Mouse (Mus musculus) midbrain, embryonic 13.5 days (tissue): ENCODE data around the gene Sh3rf3. TPM values are rescaled to one million over a fixed set of nuclear protein-coding genes. Genes with fewer than 3 reads are reported as not detected.
"Not testable (repeated sequence)": the region's sequence is repeated elsewhere in the genome, so short reads cannot be mapped to it uniquely, and the experiment has no call there.

ENCODE experiments used
- ATAC-seq: fragments of 200-750 bp; cut with Nextera tagmentation; 2 replicates; pipeline ENCODE4 v1.8.0; 2017; ENCODE audit warnings: mild to moderate bottlenecking, moderate TSS enrichment, moderate library complexity
- H3K27ac ChIP-seq: fragments of 300-500 bp; sonication (generic); 2 replicates; pipeline ENCODE4 v1.5.1; 2015; ENCODE audit warnings: inconsistent platforms, mild to moderate bottlenecking, moderate library complexity
- H3K27me3 ChIP-seq: fragments of 300-500 bp; sonication (generic); 2 replicates; pipeline ENCODE4 v1.6.1; 2015; ENCODE audit warnings: mild to moderate bottlenecking, inconsistent platforms
- H3K36me3 ChIP-seq: fragments of 300-500 bp; sonication (generic); 2 replicates; pipeline ENCODE4 v1.6.1; 2015; ENCODE audit warnings: mild to moderate bottlenecking, inconsistent platforms
- H3K4me1 ChIP-seq: fragments of 300-500 bp; sonication (generic); replicated peaks from 2 replicates; pipeline ENCODE4 v1.6.1; 2015; ENCODE audit warnings: inconsistent platforms
- H3K4me2 ChIP-seq: fragments of 300-500 bp; sonication (generic); replicated peaks from 2 replicates; pipeline ENCODE4 v1.6.1; 2015; ENCODE audit warnings: moderate library complexity, mild to moderate bottlenecking, inconsistent platforms
- H3K4me3 ChIP-seq: fragments of 300-500 bp; sonication (generic); replicated peaks from 2 replicates; pipeline ENCODE4 v1.5.1; 2015; ENCODE audit warnings: mild to moderate bottlenecking, inconsistent platforms
- H3K9ac ChIP-seq: fragments of 300-500 bp; sonication (generic); replicated peaks from 2 replicates; pipeline ENCODE4 v1.6.1; 2015; ENCODE audit warnings: mild to moderate bottlenecking, inconsistent platforms
- H3K9me3 ChIP-seq: fragments of 300-500 bp; sonication (generic); 2 replicates; pipeline ENCODE4 v1.6.1; 2016; ENCODE audit warnings: mild to moderate bottlenecking, inconsistent platforms
- WGBS: fragments of 180-500 bp; shearing (Covaris S2); methylation state at CpG from one replicate; pipeline ENCODE4 v1.1.7; 2015; 5-methylcytosine and 5-hydroxymethylcytosine counted together
- polyA plus RNA-seq: library from polyadenylated mRNA; unstranded; fragments of >200 nt; fragmentation: Nextera tagmentation; extraction: Ambion mirVana; gene quantifications from 2 replicates; pipeline ENCODE4 v1.2.1, GENCODE M21; 2015

Sh3rf3 gene
- polyA plus RNA-seq, 1 experiment from 2014 or later = 2.1 TPM

DNA sequence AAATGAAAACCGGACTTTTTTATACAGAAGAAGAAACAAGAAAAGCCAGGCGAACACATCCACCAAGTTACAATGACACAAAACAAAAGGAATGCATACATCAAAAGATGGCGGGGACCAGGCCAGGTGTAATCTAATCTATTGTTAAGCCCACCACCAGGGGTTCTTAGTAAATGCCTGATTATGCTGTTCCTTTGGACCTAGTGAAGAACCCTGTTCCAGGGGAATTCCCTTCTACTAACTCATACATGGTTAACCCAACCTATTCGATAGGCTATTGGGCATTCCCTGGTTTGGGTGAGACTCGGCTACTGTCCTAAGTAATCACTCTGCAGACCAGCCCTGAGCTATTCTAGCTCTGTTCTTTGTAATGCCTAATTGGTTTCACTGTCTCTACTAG is 289.9 kb downstream of the Sh3rf3 start:
- H3K4me1 ChIP-seq, H3K27me3 ChIP-seq, H3K9ac ChIP-seq, ATAC-seq, H3K4me2 ChIP-seq, H3K36me3 ChIP-seq, H3K9me3 ChIP-seq, H3K4me3 ChIP-seq, H3K27ac ChIP-seq: not testable (repeated sequence)
- WGBS = 84% methylated on average over 5 of the region's 5 CpGs

- Histone ChIP-seq H3K4me1 (no peaks in the 10 kb centered on the region), H3K9ac (no peak overlapping the region), H3K4me2 (no peak overlapping the region), H3K27ac (no peak overlapping the region), H3K27me3 (no peaks in the 10 kb centered on the region), H3K36me3 (no peaks in the 10 kb centered on the region), H3K4me3 (no peak overlapping the region), H3K9me3 (no peaks in the 10 kb centered on the region)
- WGBS = 92% methylated on average over 5 of the region's 5 CpGs
- ATAC-seq = no peak
These were observed 291.5 kb downstream of the Sh3rf3 start for GRCm38 (mm10) chr10:59104683-59105082.

GRCm38 (mm10) chr10:59105885-59106284 is 292.7 kb downstream of the Sh3rf3 start:
- no peak for ATAC-seq
- no peaks in the 10 kb centered on the region for H3K4me1 ChIP-seq
- 90% methylated on average over 8 of the region's 8 CpGs for WGBS
- no peak overlapping the region for H3K9ac ChIP-seq
- H3K27ac ChIP-seq = no peak overlapping the region
- H3K36me3 ChIP-seq = no peaks in the 10 kb centered on the region
- H3K27me3 ChIP-seq = no peaks in the 10 kb centered on the region
- no peak overlapping the region for H3K4me3 ChIP-seq
- H3K9me3 ChIP-seq = no peaks in the 10 kb centered on the region
- no peak overlapping the region for H3K4me2 ChIP-seq

DNA sequence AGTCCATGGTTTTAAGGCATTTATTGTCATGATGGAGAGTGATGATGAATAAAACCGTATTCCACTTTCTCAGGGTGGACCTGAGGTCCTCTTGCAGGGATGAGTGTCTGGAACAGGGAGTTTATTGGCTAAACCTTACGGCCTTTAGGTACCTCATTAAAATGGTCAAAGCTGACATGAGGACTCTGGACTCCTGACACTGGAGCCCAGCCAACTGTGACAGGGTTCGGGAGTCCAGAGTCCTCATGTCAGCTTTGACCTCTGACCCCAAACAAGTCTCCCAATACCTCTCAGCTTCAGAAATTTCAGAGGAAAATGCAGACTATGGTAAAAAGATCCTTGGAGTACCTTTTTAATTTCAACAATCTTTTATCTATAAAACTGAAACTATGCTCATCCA is 293.5 kb downstream of the Sh3rf3 start:
- Histone ChIP-seq H3K4me2 (no peak overlapping the region), H3K4me3 (no peak overlapping the region), H3K27ac (no peak overlapping the region), H3K27me3 (no peaks in the 10 kb centered on the region), H3K9ac (no peak overlapping the region), H3K4me1 (no peaks in the 10 kb centered on the region), H3K9me3 (no peaks in the 10 kb centered on the region), H3K36me3 (no peaks in the 10 kb centered on the region)
- no peak for ATAC-seq
- WGBS = 69% methylated on average over 3 of the region's 3 CpGs

GRCm38 (mm10) chr10:59109015-59109414 is 295.9 kb downstream of the Sh3rf3 start:
- no peaks in the 10 kb centered on the region for H3K27me3 ChIP-seq
- H3K9me3 ChIP-seq = no peaks in the 10 kb centered on the region
- 37% methylated on average over 2 of the region's 2 CpGs for WGBS
- H3K27ac ChIP-seq = no peak overlapping the region
- peak; percentile 66 for ATAC-seq
- no peaks in the 10 kb centered on the region for H3K4me1 ChIP-seq
- no peak overlapping the region for H3K4me2 ChIP-seq
- no peak overlapping the region for H3K9ac ChIP-seq
- no peaks in the 10 kb centered on the region for H3K36me3 ChIP-seq
- no peak overlapping the region for H3K4me3 ChIP-seq

- WGBS = 96% methylated on average over 7 of the region's 7 CpGs
These were observed 297.2 kb downstream of the Sh3rf3 start for GRCm38 (mm10) chr10:59110386-59110785.

DNA sequence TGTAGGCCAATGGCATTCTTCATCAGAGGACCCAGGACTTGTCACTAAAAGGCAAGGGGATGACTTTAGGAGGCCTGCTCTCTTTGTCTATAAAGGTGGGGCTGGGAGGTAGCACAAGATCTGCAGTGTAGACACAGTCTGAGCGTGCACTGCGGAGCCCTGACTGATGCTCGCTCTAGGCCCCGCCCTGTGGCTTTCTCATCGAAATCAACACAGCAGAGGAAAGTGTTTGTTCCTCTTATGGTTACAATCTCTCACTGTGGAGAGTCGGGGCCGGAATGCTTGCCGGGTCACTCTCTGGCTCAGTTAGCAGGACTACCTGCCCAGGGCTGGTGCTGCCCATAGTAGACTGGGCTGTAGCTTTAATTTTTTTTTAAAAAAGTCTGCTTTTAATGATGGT is 299.6 kb downstream of the Sh3rf3 start:
- 93% methylated on average over 8 of the region's 8 CpGs for WGBS
- Histone ChIP-seq H3K9ac (no peak overlapping the region), H3K9me3 (no peaks in the 10 kb centered on the region), H3K27me3 (no peaks in the 10 kb centered on the region), H3K4me3 (no peak overlapping the region), H3K4me1 (no peaks in the 10 kb centered on the region), H3K4me2 (no peak overlapping the region), H3K36me3 (no peaks in the 10 kb centered on the region), H3K27ac (no peak overlapping the region)
- ATAC-seq = no peak

More at GRCm38 (mm10) chr10:59110386-59110785, 297.2 kb downstream of the Sh3rf3 start:
- no peaks in the 10 kb centered on the region for H3K9me3 ChIP-seq
- H3K27me3 ChIP-seq = no peaks in the 10 kb centered on the region
- H3K4me2 ChIP-seq = no peak overlapping the region
- H3K4me3 ChIP-seq = no peak overlapping the region
- ATAC-seq = no peak
- H3K36me3 ChIP-seq = no peaks in the 10 kb centered on the region
- H3K9ac ChIP-seq = no peak overlapping the region
- H3K27ac ChIP-seq = no peak overlapping the region
- H3K4me1 ChIP-seq = no peaks in the 10 kb centered on the region

DNA sequence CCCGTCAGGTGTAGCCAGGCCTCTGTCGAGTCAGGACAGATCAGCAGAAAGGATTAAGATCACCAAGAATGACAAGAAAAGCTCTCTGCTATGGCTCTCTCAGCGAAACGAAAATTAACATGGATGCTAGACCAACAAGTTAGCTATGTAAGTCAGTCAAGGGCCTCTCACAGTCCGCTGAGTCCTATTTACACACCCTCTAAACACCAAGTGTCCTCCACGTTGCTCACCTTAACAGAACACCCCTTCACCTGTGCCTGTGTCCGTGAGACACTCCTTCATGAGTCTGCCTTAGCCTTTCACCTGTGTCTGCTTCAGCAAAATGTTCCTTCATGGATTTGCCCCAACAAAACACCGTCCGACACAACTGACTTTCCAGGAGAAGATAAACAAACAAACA is 300.2 kb downstream of the Sh3rf3 start:
- Histone ChIP-seq H3K4me2 (no peak overlapping the region), H3K27me3 (no peaks in the 10 kb centered on the region), H3K27ac (no peak overlapping the region), H3K4me1 (no peaks in the 10 kb centered on the region), H3K4me3 (no peak overlapping the region), H3K9ac (no peak overlapping the region), H3K36me3 (no peaks in the 10 kb centered on the region), H3K9me3 (no peaks in the 10 kb centered on the region)
- no peak for ATAC-seq
- 87% methylated on average over 9 of the region's 9 CpGs for WGBS

GRCm38 (mm10) chr10:59114535-59115291 is 301.6 kb downstream of the Sh3rf3 start:
- Histone ChIP-seq H3K9ac (no peak overlapping the region), H3K27me3 (no peaks in the 10 kb centered on the region), H3K4me3 (no peak overlapping the region), H3K4me1 (no peaks in the 10 kb centered on the region), H3K4me2 (no peak overlapping the region), H3K9me3 (no peaks in the 10 kb centered on the region), H3K27ac (no peak overlapping the region), H3K36me3 (no peaks in the 10 kb centered on the region)
- 63% methylated on average over 15 of the region's 15 CpGs for WGBS
- ATAC-seq = no peak

- 91% methylated on average over 2 of the region's 2 CpGs for WGBS
- H3K4me1 ChIP-seq = no peaks in the 10 kb centered on the region
- no peaks in the 10 kb centered on the region for H3K9me3 ChIP-seq
- no peaks in the 10 kb centered on the region for H3K36me3 ChIP-seq
- H3K4me3 ChIP-seq = no peak overlapping the region
- no peak overlapping the region for H3K9ac ChIP-seq
- no peaks in the 10 kb centered on the region for H3K27me3 ChIP-seq
- no peak overlapping the region for H3K27ac ChIP-seq
- ATAC-seq = no peak
- no peak overlapping the region for H3K4me2 ChIP-seq
These were observed 302.5 kb downstream of the Sh3rf3 start for GRCm38 (mm10) chr10:59115691-59116090.

DNA sequence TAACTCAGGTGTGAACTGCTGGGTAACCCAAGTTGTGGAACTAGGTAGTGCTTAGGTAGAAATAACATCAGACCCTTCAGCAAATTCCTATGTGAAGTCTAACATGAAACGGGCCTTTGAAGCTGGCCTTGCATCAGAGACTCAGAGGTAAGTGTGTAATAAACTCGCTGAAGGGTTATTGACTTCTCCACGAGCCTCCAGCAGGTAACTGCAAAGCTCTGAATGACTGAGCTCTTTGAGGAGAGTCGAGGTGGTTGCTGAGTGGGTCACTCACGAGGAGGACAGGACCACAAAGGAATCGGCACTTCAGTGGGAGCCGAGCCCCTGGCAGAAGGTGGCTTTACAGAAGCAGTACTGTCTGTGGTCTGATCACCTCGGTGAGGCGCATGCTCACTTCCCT is 303.2 kb downstream of the Sh3rf3 start:
- no peak overlapping the region for H3K9ac ChIP-seq
- H3K36me3 ChIP-seq = no peaks in the 10 kb centered on the region
- no peak for ATAC-seq
- H3K27ac ChIP-seq = no peak overlapping the region
- WGBS = 79% methylated on average over 9 of the region's 9 CpGs
- H3K4me2 ChIP-seq = no peak overlapping the region
- H3K27me3 ChIP-seq = no peaks in the 10 kb centered on the region
- H3K9me3 ChIP-seq = no peaks in the 10 kb centered on the region
- H3K4me3 ChIP-seq = no peak overlapping the region
- no peaks in the 10 kb centered on the region for H3K4me1 ChIP-seq

GRCm38 (mm10) chr10:59117555-59117954 is 304.4 kb downstream of the Sh3rf3 start:
- H3K4me1 ChIP-seq = no peaks in the 10 kb centered on the region
- no peak for ATAC-seq
- no peak overlapping the region for H3K9ac ChIP-seq
- H3K4me2 ChIP-seq = no peak overlapping the region
- no peaks in the 10 kb centered on the region for H3K36me3 ChIP-seq
- WGBS = 83% methylated on average over 5 of the region's 5 CpGs
- no peak overlapping the region for H3K27ac ChIP-seq
- no peaks in the 10 kb centered on the region for H3K9me3 ChIP-seq
- no peaks in the 10 kb centered on the region for H3K27me3 ChIP-seq
- H3K4me3 ChIP-seq = no peak overlapping the region

DNA sequence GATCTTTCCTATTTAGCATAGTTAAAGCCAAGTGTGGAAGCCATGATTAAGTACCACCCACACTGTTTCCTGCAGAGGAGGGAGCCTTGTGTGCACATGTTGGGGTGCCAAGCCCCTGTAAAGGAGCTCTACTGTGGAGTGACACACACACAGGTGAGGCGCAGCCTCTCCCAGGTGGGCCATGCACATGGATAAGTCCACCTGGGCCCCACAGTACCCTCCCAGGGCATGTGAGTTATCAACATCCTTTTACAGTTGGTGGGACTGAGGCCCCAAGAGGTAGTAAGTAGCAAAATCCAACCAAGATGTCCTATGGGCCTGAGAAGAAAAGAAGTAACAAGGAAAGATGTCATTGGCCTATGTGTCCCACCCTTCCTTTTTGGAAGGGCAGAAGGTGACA is 305.8 kb downstream of the Sh3rf3 start:
- no peak overlapping the region for H3K4me2 ChIP-seq
- H3K9me3 ChIP-seq = no peaks in the 10 kb centered on the region
- 96% methylated on average over 1 of the region's 1 CpGs for whole genome bisulfite sequencing
- H3K36me3 ChIP-seq = no peaks in the 10 kb centered on the region
- H3K27me3 ChIP-seq = no peaks in the 10 kb centered on the region
- H3K27ac ChIP-seq = no peak overlapping the region
- H3K4me1 ChIP-seq = no peaks in the 10 kb centered on the region
- ATAC-seq = no peak
- no peak overlapping the region for H3K4me3 ChIP-seq
- no peak overlapping the region for H3K9ac ChIP-seq
